Mouse (Mus musculus) brain, embryonic 14.5 days (tissue): ENCODE measurements at regions not wholly inside any gene's neighbourhood (a gene's known extent, or its start where the extent isn't known, plus 50 kb on each side); places are given as distances from the start of the nearest gene placed in this dataset.

Experiments
- CTCF ChIP-seq: fragments of 200-500 bp; IDR thresholded peaks from 2 replicates; pipeline ENCODE4 v1.5.1; 2012; ENCODE audit warnings: inconsistent platforms, mild to moderate bottlenecking, moderate library complexity, borderline replicate concordance; ENCODE audit not compliant: insufficient read depth, insufficient read length; ENCODE audit errors: extremely low read depth
- POLR2A ChIP-seq: fragments of 200-500 bp; IDR thresholded peaks from 2 replicates; pipeline ENCODE4 v1.6.1; 2012; ENCODE audit warnings: mild to moderate bottlenecking, inconsistent platforms, borderline replicate concordance; ENCODE audit not compliant: poor library complexity, insufficient read depth, insufficient read length, severe bottlenecking; ENCODE audit errors: extremely low read depth

DNA sequence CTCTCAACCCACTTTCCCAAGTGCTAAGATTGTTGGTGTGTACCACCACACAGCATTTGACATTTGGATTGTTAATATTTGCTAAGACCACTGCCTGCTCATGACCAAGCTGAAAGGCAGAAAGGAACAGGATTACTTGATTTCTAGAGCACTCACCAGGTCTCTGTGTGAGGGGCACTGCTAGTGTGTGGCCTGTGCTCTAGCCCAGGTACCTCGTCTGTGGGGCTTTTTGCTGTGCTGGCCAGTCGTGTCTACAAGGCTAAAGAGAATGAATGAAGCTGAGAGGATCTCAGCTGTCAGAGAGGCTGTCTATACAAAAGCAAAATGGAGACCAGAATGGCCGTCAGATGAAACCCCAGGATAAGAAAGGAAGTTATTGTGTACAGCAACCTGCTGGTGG, 95.0 kb downstream of the Tmco5 start:
- no peak for TF ChIP-seq CTCF
- no peak for TF ChIP-seq POLR2A
